Mouse (Mus musculus) ovary, postnatal 14 days (tissue): ENCODE results near the gene Sgo1.
"Not testable (repeated sequence)": the region's sequence is repeated elsewhere in the genome, so short reads cannot be mapped to it uniquely, and the experiment has no call there.

Source experiments
- DNase-seq: peaks from one replicate; pipeline ENCODE4 v3.0.0; 2022; ENCODE audit warnings: low spot score

Sgo1 gene

GRCm38 (mm10) chr17:53688877-53689802 lies at the start of gene Sgo1:
TSS of gene Sgo1 (minus strand) at chr17:53689333.
- DNase-seq: peak; percentile 94

- DNase-seq: not testable (repeated sequence)
Measured at GRCm38 (mm10) chr17:53718916-53719315, 29.8 kb upstream of the Sgo1 start.

GRCm38 (mm10) chr17:53718474-53718873 lies 29.3 kb upstream of the Sgo1 start:
- no peak for DNase-seq

DNA sequence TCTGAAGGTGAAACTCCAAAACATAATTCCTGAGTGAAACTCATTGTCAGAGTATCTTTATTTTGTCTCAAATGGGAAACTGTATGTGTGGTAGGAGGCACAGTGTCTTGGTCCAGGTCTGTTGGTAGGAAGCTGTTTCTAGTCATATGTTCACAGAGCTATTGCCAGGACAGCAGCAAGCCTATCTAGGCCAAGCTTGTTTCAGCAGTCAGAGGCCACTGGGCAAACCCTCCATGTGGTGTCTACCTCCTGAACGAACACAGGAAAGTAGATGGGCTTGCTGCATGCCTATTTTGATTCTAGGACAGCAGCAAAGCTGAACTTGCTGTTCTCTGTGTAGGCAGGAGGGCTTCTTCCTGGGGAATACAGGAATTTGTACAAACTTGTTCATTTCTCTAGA lies 26.0 kb upstream of the Sgo1 start:
- not testable (repeated sequence) for DNase-seq

- no peak for DNase-seq
Measured at GRCm38 (mm10) chr17:53714453-53714852, 25.3 kb upstream of the Sgo1 start.

GRCm38 (mm10) chr17:53697521-53697920 lies 8.4 kb upstream of the Sgo1 start:
- DNase-seq: not testable (repeated sequence)

- peak; percentile 21 for DNase-seq
Measured at GRCm38 (mm10) chr17:53694039-53694438, 4.9 kb upstream of the Sgo1 start.

DNA sequence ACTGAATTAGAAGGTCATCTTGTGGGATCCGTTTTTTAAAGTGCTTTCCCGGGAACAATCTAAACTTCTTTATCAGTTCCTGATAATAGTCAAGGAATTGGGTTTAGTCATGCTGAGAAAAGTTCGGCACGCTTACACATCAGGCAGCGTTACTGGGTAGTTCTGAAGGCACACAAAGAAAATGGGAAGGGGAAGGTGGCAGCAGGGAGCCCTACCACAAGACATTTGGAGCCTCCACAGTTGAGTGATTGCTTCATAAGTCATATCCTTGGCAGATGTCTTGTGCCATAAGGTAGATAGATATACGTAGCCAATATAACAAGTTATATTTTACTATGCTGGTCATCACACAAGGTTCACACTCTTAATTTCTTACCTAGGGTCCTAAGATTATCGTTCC lies 813 bp upstream of the Sgo1 start:
- no peak for DNase-seq

DNA sequence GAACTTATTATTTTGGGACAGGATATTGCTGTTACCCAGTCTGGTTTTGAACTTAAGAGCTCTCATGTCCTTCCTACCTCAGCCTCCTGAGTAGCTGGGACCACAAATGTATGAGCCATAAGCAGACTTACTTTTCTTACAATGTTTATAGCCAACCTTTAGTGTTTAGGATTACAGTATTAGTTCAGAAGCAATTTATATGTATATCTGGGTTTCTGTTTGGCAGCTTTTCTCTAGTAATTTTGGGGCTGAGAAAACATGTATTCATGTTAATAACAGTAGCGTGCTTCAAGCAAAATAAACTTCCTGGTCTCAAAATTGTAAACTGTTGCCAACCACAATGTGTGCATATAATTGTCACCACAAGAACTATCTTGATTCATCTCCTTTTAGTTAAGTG lies 812 bp downstream of the Sgo1 start:
- DNase-seq: no peak

DNA sequence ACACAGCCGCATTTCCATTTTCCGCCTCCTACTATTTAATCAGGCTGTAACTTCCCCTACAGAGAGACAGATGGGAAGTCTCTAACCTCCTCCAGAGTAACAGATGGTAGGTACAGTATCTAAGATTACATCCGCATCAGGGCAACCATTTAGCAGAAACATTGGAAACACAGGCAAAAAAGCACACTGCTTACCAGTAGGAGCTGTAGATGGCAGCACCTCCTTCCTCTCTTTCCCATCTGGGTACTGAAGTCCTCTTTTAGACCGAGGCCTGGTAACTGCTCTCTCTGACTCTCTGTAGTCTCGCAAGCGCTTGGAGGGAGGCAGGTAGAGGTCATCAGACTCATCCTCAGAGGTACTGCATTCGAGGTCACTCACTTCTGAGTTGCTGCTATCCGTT lies 10.4 kb downstream of the Sgo1 start:
- no peak for DNase-seq

DNA sequence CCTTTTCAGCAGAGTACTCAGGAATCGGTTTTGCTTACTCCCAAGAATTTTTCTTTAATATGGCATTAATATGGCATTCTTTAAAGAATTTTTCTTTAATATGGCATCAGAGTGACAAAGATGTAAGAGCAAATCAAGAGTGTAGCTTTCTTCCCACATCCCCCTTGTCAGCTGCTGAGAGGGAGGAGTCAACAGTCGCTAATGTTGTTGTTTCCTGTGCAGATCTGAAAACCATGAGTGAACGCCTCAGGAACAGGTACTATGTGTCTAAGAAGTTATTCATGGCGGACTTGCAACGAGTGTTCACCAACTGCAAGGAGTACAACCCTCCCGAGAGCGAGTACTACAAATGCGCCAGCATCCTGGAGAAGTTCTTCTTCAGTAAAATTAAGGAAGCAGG lies 18.7 kb downstream of the Sgo1 start:
- DNase-seq: no peak

DNA sequence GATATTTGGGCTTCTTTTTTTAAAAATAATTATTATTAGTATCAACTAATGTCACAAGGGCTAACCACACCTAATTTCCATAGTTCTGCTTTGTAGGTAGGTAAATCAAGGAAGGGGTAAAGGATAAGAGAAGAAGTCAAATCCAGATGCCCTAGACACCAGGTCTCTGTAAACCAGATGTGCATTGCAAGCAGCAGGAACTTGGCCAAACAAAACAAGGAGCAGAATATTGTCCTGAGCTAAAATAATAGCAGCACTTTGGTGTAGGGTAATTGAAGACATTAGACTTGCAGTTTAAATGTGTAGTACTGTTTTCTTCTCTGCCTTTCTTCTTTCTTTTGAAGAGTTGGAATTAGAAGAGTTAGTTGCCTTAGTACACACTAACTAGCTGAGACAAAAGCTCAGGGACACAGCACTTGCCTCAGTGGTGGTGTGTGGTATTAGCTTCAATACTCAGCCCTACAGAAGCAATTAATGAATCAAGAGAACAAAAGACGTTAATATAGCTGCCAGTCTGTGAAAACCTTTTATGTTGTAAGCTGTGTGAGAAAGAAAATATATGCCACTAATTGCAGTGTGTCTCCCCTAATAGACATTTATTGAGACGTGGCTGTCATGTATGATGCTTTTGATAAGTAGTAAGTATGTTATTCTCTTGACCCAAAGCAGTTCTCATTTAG lies 24.3 kb downstream of the Sgo1 start:
- DNase-seq: no peak

DNA sequence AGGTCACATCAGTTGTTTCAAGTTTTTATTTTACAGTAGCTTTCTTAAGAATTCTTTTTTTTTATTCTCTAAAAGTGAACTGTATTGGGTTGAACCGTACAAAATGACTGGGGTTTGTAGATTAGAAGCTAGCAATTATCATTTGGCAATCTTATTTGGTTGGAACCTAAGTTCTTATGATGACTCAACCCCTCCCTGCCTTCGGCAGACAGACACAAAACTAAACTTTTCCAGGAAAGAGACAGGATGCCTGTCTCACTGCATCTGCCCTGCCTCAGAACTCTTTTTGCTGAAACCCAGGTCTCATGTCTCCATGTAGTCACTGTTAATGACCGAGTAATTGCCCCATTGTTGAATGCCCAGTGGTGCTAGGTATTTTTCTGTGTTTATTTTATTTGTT lies 24.9 kb downstream of the Sgo1 start:
- no peak for DNase-seq

DNA sequence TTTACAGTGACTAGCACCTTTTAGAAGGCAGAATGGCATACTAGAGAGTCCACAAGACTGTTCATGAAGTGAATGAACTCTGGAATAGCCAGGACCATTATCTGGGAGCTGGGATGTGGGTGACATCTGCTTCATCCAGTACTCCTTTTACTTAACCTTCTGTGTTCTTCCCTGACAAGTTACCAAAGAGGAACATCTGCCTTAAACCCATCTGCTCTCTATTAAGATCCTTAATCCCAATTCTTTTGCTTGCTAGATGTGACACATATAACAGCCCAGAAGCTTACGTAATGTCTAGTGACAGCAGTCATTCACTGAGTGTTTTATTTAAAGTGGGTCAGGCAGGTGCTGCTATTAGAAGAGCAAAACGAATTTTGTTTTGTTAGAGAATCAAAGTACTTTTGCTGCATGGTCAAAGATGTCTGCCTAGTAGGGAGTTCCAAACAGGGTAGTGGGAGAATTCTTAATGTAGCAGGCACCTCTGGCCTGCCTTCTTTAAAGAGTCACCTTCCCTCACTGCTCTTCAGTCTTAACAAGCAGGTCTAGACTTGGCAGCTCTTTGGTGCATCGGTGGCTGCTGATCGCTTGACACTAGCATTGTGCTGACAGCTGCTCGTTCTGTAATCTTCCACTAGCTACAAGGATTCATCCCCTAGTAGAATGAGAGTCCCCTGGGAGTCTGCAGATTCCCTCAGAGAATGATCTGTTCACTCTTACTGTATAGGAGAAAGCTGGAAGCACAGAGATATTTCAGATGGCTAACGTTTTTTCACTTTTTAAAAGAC lies 27.9 kb downstream of the Sgo1 start:
- DNase-seq: no peak

DNA sequence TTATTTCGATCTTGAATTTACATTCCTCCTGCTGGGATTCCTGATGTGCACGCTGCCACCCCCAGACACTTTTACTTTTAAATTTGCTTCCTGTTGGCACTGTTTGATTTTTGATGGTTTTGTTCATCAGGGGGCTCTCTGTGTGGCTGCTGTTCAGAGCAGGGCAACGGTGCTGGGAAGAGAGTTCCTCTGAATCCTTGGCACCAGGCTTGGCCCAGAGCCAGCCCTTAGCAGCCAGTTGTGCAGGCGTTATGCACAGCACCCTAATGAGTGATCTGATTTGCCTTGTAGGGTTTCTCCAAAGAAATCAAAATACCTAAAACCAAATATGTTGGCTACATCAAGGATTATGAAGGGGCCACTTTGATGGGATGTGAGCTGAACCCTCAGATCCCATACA lies 29.4 kb downstream of the Sgo1 start:
- no peak for DNase-seq

GRCm38 (mm10) chr17:53659230-53659629 lies 29.9 kb downstream of the Sgo1 start:
- DNase-seq: no peak

DNA sequence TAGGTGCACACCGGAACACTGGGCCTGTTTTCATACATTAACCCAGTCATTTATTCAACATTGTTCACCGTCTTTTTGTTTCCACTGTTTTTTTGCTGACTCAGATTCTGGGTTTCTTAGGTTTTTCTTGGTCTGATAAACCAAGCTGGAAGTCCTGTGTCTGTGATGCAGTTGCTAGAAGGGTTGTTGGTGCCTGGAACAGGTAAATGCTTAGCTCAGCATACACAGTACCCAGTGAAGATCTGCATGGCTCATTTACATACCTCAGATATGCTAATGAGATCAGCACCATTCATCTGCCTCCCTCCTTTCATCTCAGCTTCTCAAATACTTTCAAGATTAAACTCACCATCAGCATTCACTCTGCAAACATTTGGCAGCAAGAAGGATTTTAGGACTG lies 30.5 kb downstream of the Sgo1 start:
- DNase-seq: no peak

DNA sequence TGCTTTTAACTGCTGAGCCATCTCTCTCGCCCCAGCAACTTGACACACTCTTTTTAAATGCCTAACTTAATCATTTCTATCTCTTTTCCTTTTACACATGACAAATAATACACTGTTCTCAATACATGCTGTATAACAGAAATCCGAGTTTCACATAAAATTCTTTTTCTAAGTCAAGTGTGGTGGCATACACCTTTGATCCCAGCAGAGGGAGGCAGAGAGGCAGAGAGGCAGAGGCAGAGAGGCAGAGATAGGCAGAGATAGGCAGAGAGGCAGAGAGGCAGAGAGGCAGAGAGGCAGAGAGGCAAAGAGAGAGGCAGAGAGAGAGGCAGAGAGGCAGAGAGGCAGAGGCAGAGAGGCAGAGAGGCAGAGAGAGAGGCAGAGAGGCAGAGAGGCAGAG lies 31.7 kb downstream of the Sgo1 start:
- DNase-seq: not testable (repeated sequence)

- no peak for DNase-seq
Measured at GRCm38 (mm10) chr17:53656369-53656860, 32.7 kb downstream of the Sgo1 start.

DNA sequence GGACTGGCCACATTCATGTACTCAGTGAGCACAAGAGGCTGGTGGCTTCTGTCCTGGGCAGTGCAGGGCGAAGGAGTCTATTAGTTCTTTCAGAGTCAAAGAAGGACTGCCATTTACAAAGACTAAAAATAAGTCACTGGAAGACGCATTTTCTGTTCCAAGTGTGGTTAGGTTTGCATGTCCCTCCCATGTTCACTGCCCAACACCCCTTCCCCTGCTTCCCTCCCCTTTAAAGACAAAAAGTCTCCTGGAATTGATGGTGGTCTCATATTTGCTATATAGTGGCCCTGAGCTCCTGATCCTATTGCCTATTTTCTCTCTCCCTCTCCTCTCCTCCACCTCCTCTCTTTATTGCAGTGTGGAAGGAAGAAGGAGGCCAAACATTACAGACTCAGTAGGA lies 33.2 kb downstream of the Sgo1 start:
- no peak for DNase-seq

- no peak for DNase-seq
Measured at GRCm38 (mm10) chr17:53655081-53655480, 34.1 kb downstream of the Sgo1 start.

GRCm38 (mm10) chr17:53654596-53654995 lies 34.5 kb downstream of the Sgo1 start:
- no peak for DNase-seq
